Mouse (Mus musculus) neural tube, embryonic 11.5 days (tissue): ENCODE measurements around the gene Acadvl. TPM values are rescaled to one million over a fixed set of nuclear protein-coding genes. Genes with fewer than 3 reads are reported as not detected.

Experiments
- ATAC-seq: fragments of 200-750 bp; cut with Nextera tagmentation; 2 replicates; pipeline ENCODE4 v1.8.0; 2017; ENCODE audit warnings: moderate number of reproducible peaks, mild to moderate bottlenecking, moderate TSS enrichment, moderate library complexity; ENCODE audit not compliant: insufficient read depth, low FRiP score, low TSS enrichment
- DNase-seq: peaks from one replicate; pipeline ENCODE4 v3.0.0-alpha.2; 2015; ENCODE audit warnings: low spot score
- H3K27ac ChIP-seq: fragments of 300-500 bp; sonication (generic); 2 replicates; pipeline ENCODE4 v1.5.1; 2014; ENCODE audit warnings: low read depth, mild to moderate bottlenecking, low read length
- H3K27me3 ChIP-seq: fragments of 300-500 bp; sonication (generic); 2 replicates; pipeline ENCODE4 v1.6.1; 2014; ENCODE audit warnings: mild to moderate bottlenecking, low read length, mixed read lengths; ENCODE audit not compliant: control insufficient read depth, insufficient read depth
- H3K36me3 ChIP-seq: fragments of 300-500 bp; sonication (generic); 2 replicates; pipeline ENCODE4 v1.6.1; 2014; ENCODE audit warnings: mild to moderate bottlenecking, low read length, moderate library complexity, mixed read lengths; ENCODE audit not compliant: control insufficient read depth, insufficient read depth
- H3K4me1 ChIP-seq: fragments of 300-500 bp; sonication (generic); 2 replicates; pipeline ENCODE4 v1.6.1; 2014; ENCODE audit warnings: low read length, mixed read lengths; ENCODE audit not compliant: control insufficient read depth, insufficient read depth
- H3K4me2 ChIP-seq: fragments of 300-500 bp; sonication (generic); 2 replicates; pipeline ENCODE4 v1.6.1; 2014; ENCODE audit warnings: low read depth, mild to moderate bottlenecking, moderate library complexity
- H3K4me3 ChIP-seq: fragments of 300-500 bp; sonication (generic); 2 replicates; pipeline ENCODE4 v1.5.1; 2014; ENCODE audit warnings: low read depth, low read length
- H3K9ac ChIP-seq: fragments of 300-500 bp; sonication (generic); 2 replicates; pipeline ENCODE4 v1.6.1; 2014; ENCODE audit warnings: mild to moderate bottlenecking, low read length
- H3K9me3 ChIP-seq: fragments of 300-500 bp; sonication (generic); 2 replicates; pipeline ENCODE4 v1.6.1; 2016; ENCODE audit warnings: low read length; ENCODE audit not compliant: control insufficient read depth
- WGBS: fragments of 180-500 bp; shearing (Covaris S2); extraction: QIAGEN DNeasy Blood & Tissue Kit; methylation state at CpG from one replicate; pipeline ENCODE4 v1.1.7; 2014; 5-methylcytosine and 5-hydroxymethylcytosine counted together
- microRNA counts: library from miRNA; unstranded; fragments of <30 nt; microRNA quantifications from one replicate; lab custom pipeline; 2015
- microRNA-seq: library from miRNA; unstranded; fragments of <30 nt; microRNA quantifications from one replicate; pipeline ENCODE4, GENCODE M21; 2016
- polyA plus RNA-seq: library from polyadenylated mRNA; unstranded; fragments of >200 nt; fragmentation: Nextera tagmentation; extraction: Ambion mirVana; gene quantifications from 2 replicates; pipeline ENCODE4 v1.2.1, GENCODE M21; 2014

The Acadvl gene
- polyA plus RNA-seq, 1 experiment from 2014 or later = 54.1 TPM

GRCm38 (mm10) chr11:69964650-69965270 is 50.5 kb downstream of the Acadvl start, which contains the start of gene Cldn7:
Gene Cldn7, plus strand, starts transcription at chr11:69964779.
- peak within 1 kb of the TSS; percentile 14; the same call in 1 of the 2 replicates for H3K4me2 ChIP-seq
- 14% methylated on average over 24 of the region's 24 CpGs for WGBS
- H3K27ac ChIP-seq = no peak within 1 kb of the TSS

GRCm38 (mm10) chr11:69961841-69962240 is 53.4 kb downstream of the Acadvl start:
- 48% methylated on average over 5 of the region's 5 CpGs for WGBS
- Histone ChIP-seq H3K4me1 (peaks cover 2% of the 10 kb centered on the region; the same call in 1 of the 2 replicates), H3K27me3 (peaks cover 46% of the 10 kb centered on the region), H3K27ac (no peak overlapping the region), H3K36me3 (no peaks in the 10 kb centered on the region), H3K9ac (no peak overlapping the region), H3K9me3 (no peaks in the 10 kb centered on the region), H3K4me3 (no peak overlapping the region), H3K4me2 (no peak overlapping the region)
- DNase-seq (no peak), ATAC-seq (no peak)

More at GRCm38 (mm10) chr11:69964650-69965270, 50.5 kb downstream of the Acadvl start, which contains the start of gene Cldn7:
- no peak within 1 kb of the TSS for H3K9ac ChIP-seq
- H3K4me3 ChIP-seq = peak within 1 kb of the TSS; percentile 6; the same call in 1 of the 2 replicates
- H3K36me3 ChIP-seq = 0 out of 2 replicates have a peak, but pooled peaks cover 2% of the 10 kb centered on the region
- no peaks in the 10 kb centered on the region for H3K9me3 ChIP-seq
- H3K27me3 ChIP-seq = peaks cover 57% of the 10 kb centered on the region
- ATAC-seq = no peak
- peaks cover 3% of the 10 kb centered on the region; the same call in 1 of the 2 replicates for H3K4me1 ChIP-seq
- no peak for DNase-seq

GRCm38 (mm10) chr11:69960616-69961015 is 54.6 kb downstream of the Acadvl start:
- 30% methylated on average over 5 of the region's 5 CpGs for WGBS
- Histone ChIP-seq H3K9ac (no peak overlapping the region), H3K27me3 (peaks cover 34% of the 10 kb centered on the region), H3K27ac (no peak overlapping the region), H3K4me2 (no peak overlapping the region), H3K4me1 (no peaks in the 10 kb centered on the region), H3K4me3 (no peak overlapping the region), H3K9me3 (no peaks in the 10 kb centered on the region), H3K36me3 (no peaks in the 10 kb centered on the region)
- no peak for DNase-seq
- ATAC-seq = no peak

MicroRNAs within 50 kb of the gene (microRNA counts, 519-probe panel; counts per million panel counts)
- microRNA mmu-miR-324-3p (lab: Ali Mortazavi, UCI) (171 counts per million, percentile 57 among the panel's probes with 10 or more counts), microRNA mmu-miR-324-5p (lab: Ali Mortazavi, UCI) (4,580 counts per million, percentile 83 among the panel's probes with 10 or more counts)

Small RNA genes lying within 50 kb of the gene (microRNA-seq; reads per million reads assigned to microRNA genes)
- gene Gm44349 = not detected
- 2,716 reads per million, percentile 86 among the genes with 10 or more reads in this experiment for gene Mir324

Other genes starting within 250 kb of the Acadvl start
- gene Zbtb4, start 249.5 kb downstream of the Acadvl start, polyA plus RNA-seq = 0.99 and 1.3 TPM in 2 replicates
- gene Chrnb1, start 219.5 kb downstream of the Acadvl start, polyA plus RNA-seq = 4.2 and 6.2 TPM in 2 replicates
- 2.0 and 3.0 TPM in 2 replicates for gene Fgf11, start 213.6 kb downstream of the Acadvl start, polyA plus RNA-seq
- gene Tmem102, start 209.8 kb downstream of the Acadvl start, polyA plus RNA-seq = 0.69 and 0.88 TPM in 2 replicates
- not detected in 2 replicates for gene Gm39566, start 200.1 kb downstream of the Acadvl start, polyA plus RNA-seq
- gene Spem2, start 196.9 kb downstream of the Acadvl start, polyA plus RNA-seq = not detected in 2 replicates
- gene Spem1, start 193.2 kb downstream of the Acadvl start, polyA plus RNA-seq = 0.23 TPM in 1 of 2 replicates, not detected in the other
- gene Nlgn2, start 177.6 kb downstream of the Acadvl start, polyA plus RNA-seq = 10.9 and 11.4 TPM in 2 replicates
- gene Tmem256, start 176.9 kb downstream of the Acadvl start, polyA plus RNA-seq = 289 and 296 TPM in 2 replicates
- gene Plscr3, start 169.0 kb downstream of the Acadvl start, polyA plus RNA-seq = 75.4 and 83.7 TPM in 2 replicates
- 0.23 and 0.72 TPM in 2 replicates for gene Tnk1, start 156.7 kb downstream of the Acadvl start, polyA plus RNA-seq
- not detected in 2 replicates for gene Tmem95, start 137.4 kb downstream of the Acadvl start, polyA plus RNA-seq
- 3.1 and 3.6 TPM in 2 replicates for gene Kctd11, start 134.0 kb downstream of the Acadvl start, polyA plus RNA-seq
- gene Acap1, start 119.9 kb downstream of the Acadvl start, polyA plus RNA-seq = 0.53 and 1.1 TPM in 2 replicates
- 14.4 and 15.1 TPM in 2 replicates for gene 2810408A11Rik, start 114.4 kb downstream of the Acadvl start, polyA plus RNA-seq
- 14.2 and 18.0 TPM in 2 replicates for gene Neurl4, start 114.3 kb downstream of the Acadvl start, polyA plus RNA-seq
- 84.0 and 93.7 TPM in 2 replicates for gene Gps2, start 101.5 kb downstream of the Acadvl start, polyA plus RNA-seq
- gene Eif5a, start 93.5 kb downstream of the Acadvl start, polyA plus RNA-seq = 1,905 and 1,926 TPM in 2 replicates
- 3.4 and 4.2 TPM in 2 replicates for gene Ybx2, start 79.6 kb downstream of the Acadvl start, polyA plus RNA-seq
- gene Slc2a4, start 67.2 kb downstream of the Acadvl start, polyA plus RNA-seq = 11.4 and 11.8 TPM in 2 replicates
- gene Cldn7, start 50.6 kb downstream of the Acadvl start, polyA plus RNA-seq = 5.3 and 5.9 TPM in 2 replicates
- gene Ctdnep1, start 34.3 kb downstream of the Acadvl start, polyA plus RNA-seq = 21.5 and 23.3 TPM in 2 replicates
- 149 and 168 TPM in 2 replicates for gene Elp5, start 32.9 kb downstream of the Acadvl start, polyA plus RNA-seq
- 530 and 552 TPM in 2 replicates for gene Gabarap, start 24.3 kb downstream of the Acadvl start, polyA plus RNA-seq
- 54.4 and 57.6 TPM in 2 replicates for gene Phf23, start 19.6 kb downstream of the Acadvl start, polyA plus RNA-seq
- 35.8 and 39.0 TPM in 2 replicates for gene Dvl2, start 14.8 kb downstream of the Acadvl start, polyA plus RNA-seq
- gene Dlg4, start 1.5 kb upstream of the Acadvl start, polyA plus RNA-seq = 14.6 and 15.0 TPM in 2 replicates
- gene Asgr1, start 38.7 kb upstream of the Acadvl start, polyA plus RNA-seq = 0.41 TPM in 1 of 2 replicates, not detected in the other
- 0.28 TPM in 1 of 2 replicates, not detected in the other for gene Asgr2, start 77.2 kb upstream of the Acadvl start, polyA plus RNA-seq
- gene Mgl2, start 114.9 kb upstream of the Acadvl start, polyA plus RNA-seq = not detected in 2 replicates
- gene Clec10a, start 140.8 kb upstream of the Acadvl start, polyA plus RNA-seq = 0.38 and 0.39 TPM in 2 replicates
- gene Slc16a11, start 197.3 kb upstream of the Acadvl start, polyA plus RNA-seq = 0.27 and 0.50 TPM in 2 replicates
- gene Slc16a13, start 205.7 kb upstream of the Acadvl start, polyA plus RNA-seq = 14.3 and 16.9 TPM in 2 replicates
- 6.2 and 7.4 TPM in 2 replicates for gene Bcl6b, start 214.4 kb upstream of the Acadvl start, polyA plus RNA-seq
- 183 and 204 TPM in 2 replicates for gene 0610010K14Rik, start 222.5 kb upstream of the Acadvl start, polyA plus RNA-seq
- 10.8 and 11.5 TPM in 2 replicates for gene Gm21988, start 224.4 kb upstream of the Acadvl start, polyA plus RNA-seq
- 151 and 160 TPM in 2 replicates for gene Rnasek, start 224.4 kb upstream of the Acadvl start, polyA plus RNA-seq
- 4.0 and 4.7 TPM in 2 replicates for gene Alox12, start 239.9 kb upstream of the Acadvl start, polyA plus RNA-seq